Mouse (Mus musculus) liver, embryonic 15.5 days (tissue): ENCODE results near the gene Nfs1. TPM values are rescaled to one million over a fixed set of nuclear protein-coding genes. Genes with fewer than 3 reads are reported as not detected.

Experiments used
- ATAC-seq: fragments of 200-750 bp; cut with Nextera tagmentation; 2 replicates; pipeline ENCODE4 v1.8.0; 2017; ENCODE audit warnings: moderate number of reproducible peaks, mild to moderate bottlenecking, moderate library complexity; ENCODE audit not compliant: insufficient read depth
- H3K27ac ChIP-seq: fragments of 300-500 bp; sonication (generic); replicated peaks from 2 replicates; pipeline ENCODE4 v1.5.1; 2015; ENCODE audit warnings: mild to moderate bottlenecking, inconsistent platforms
- H3K27me3 ChIP-seq: fragments of 300-500 bp; sonication (generic); 2 replicates; pipeline ENCODE4 v1.6.1; 2015; ENCODE audit warnings: mild to moderate bottlenecking, inconsistent platforms
- H3K36me3 ChIP-seq: fragments of 300-500 bp; sonication (generic); replicated peaks from 2 replicates; pipeline ENCODE4 v1.6.1; 2015; ENCODE audit warnings: moderate library complexity, mild to moderate bottlenecking, inconsistent platforms
- H3K4me1 ChIP-seq: fragments of 300-500 bp; sonication (generic); replicated peaks from 2 replicates; pipeline ENCODE4 v1.6.1; 2015; ENCODE audit warnings: inconsistent platforms
- H3K4me2 ChIP-seq: fragments of 300-500 bp; sonication (generic); 2 replicates; pipeline ENCODE4 v1.6.1; 2015; ENCODE audit warnings: moderate library complexity, mild to moderate bottlenecking, inconsistent platforms
- H3K4me3 ChIP-seq: fragments of 300-500 bp; sonication (generic); replicated peaks from 2 replicates; pipeline ENCODE4 v1.5.1; 2015; ENCODE audit warnings: mild to moderate bottlenecking, inconsistent platforms
- H3K9ac ChIP-seq: fragments of 300-500 bp; sonication (generic); 2 replicates; pipeline ENCODE4 v1.6.1; 2015; ENCODE audit warnings: moderate library complexity, mild to moderate bottlenecking, inconsistent platforms
- H3K9me3 ChIP-seq: fragments of 300-500 bp; sonication (generic); replicated peaks from 2 replicates; pipeline ENCODE4 v1.6.1; 2016; ENCODE audit warnings: inconsistent platforms
- WGBS: fragments of 180-500 bp; shearing (Covaris S2); methylation state at CpG from one replicate; pipeline ENCODE4 v1.1.7; 2015; ENCODE audit warnings: mixed read lengths; ENCODE audit not compliant: insufficient replicate concordance; 5-methylcytosine and 5-hydroxymethylcytosine counted together
- polyA plus RNA-seq: library from polyadenylated mRNA; unstranded; fragments of >200 nt; fragmentation: Nextera tagmentation; extraction: Ambion mirVana; gene quantifications from 2 replicates; pipeline ENCODE4 v1.2.1, GENCODE M21; 2015

Nfs1 gene
- polyA plus RNA-seq, 1 experiment from 2014 or later, result 50.7 TPM

DNA sequence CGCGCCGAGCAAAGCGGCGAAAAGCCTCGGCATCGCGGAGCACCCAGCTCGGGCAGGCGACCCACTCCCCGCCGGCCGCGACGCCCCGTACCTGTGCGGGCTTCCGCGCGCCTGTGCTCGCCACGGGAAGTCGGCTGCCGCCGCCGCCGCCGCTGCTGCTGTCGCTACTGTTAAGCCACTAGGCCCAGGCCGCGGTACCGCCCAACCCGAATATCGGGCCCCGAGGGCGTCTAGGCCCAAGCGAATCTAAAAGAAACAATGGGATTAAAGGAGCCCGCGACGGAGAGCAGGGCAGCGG is 35.8 kb upstream of the Nfs1 start:
- peak overlapping the region; percentile 98 for H3K4me3 ChIP-seq
- peaks cover 36% of the 10 kb centered on the region for H3K36me3 ChIP-seq
- no peaks in the 10 kb centered on the region for H3K9me3 ChIP-seq
- peak overlapping the region; percentile 100 for H3K9ac ChIP-seq
- 0% methylated on average over 33 of the region's 41 CpGs for WGBS
- peak; percentile 49 for ATAC-seq
- H3K27me3 ChIP-seq, result no peaks in the 10 kb centered on the region
- peak overlapping the region; percentile 98 for H3K27ac ChIP-seq
- H3K4me1 ChIP-seq, result peaks cover 33% of the 10 kb centered on the region
- peak overlapping the region; percentile 84 for H3K4me2 ChIP-seq

GRCm38 (mm10) chr2:156179046-156179795 is 35.2 kb upstream of the Nfs1 start:
- peak overlapping the region; percentile 98 for H3K4me3 ChIP-seq

GRCm38 (mm10) chr2:156177651-156178050 is 33.7 kb upstream of the Nfs1 start:
- Histone ChIP-seq H3K27me3 (no peaks in the 10 kb centered on the region), H3K9me3 (no peaks in the 10 kb centered on the region), H3K4me3 (peak overlapping the region; percentile 98), H3K9ac (0 out of 2 replicates have a peak overlapping the region, but pooled peaks have one; percentile 15), H3K4me1 (peaks cover 33% of the 10 kb centered on the region), H3K36me3 (peaks cover 55% of the 10 kb centered on the region), H3K27ac (no peak overlapping the region), H3K4me2 (peak overlapping the region; percentile 84)
- no peak for ATAC-seq
- 66% methylated on average over 7 of the region's 7 CpGs for WGBS

More at GRCm38 (mm10) chr2:156179046-156179795, 35.2 kb upstream of the Nfs1 start:
- under 1% methylated on average over 47 of the region's 47 CpGs for WGBS
- peaks cover 33% of the 10 kb centered on the region for H3K4me1 ChIP-seq
- peak overlapping the region; percentile 98 for H3K27ac ChIP-seq
- H3K9ac ChIP-seq, result peak overlapping the region; percentile 100
- peak; percentile 35 for ATAC-seq
- H3K9me3 ChIP-seq, result no peaks in the 10 kb centered on the region
- H3K36me3 ChIP-seq, result peaks cover 41% of the 10 kb centered on the region
- peak overlapping the region; percentile 84 for H3K4me2 ChIP-seq
- H3K27me3 ChIP-seq, result no peaks in the 10 kb centered on the region

- no peak for ATAC-seq
- Histone ChIP-seq H3K9ac (no peak overlapping the region), H3K4me3 (no peak overlapping the region; the same call in 1 of the 2 replicates), H3K36me3 (peaks cover 60% of the 10 kb centered on the region), H3K4me2 (peak overlapping the region; percentile 14; the same call in 1 of the 2 replicates), H3K27ac (no peak overlapping the region), H3K4me1 (peaks cover 29% of the 10 kb centered on the region), H3K27me3 (no peaks in the 10 kb centered on the region), H3K9me3 (no peaks in the 10 kb centered on the region)
- 76% methylated on average over 6 of the region's 6 CpGs for WGBS
These were observed 33.1 kb upstream of the Nfs1 start for GRCm38 (mm10) chr2:156177079-156177478.

- H3K4me2 ChIP-seq, result no peak overlapping the region
- no peak overlapping the region for H3K27ac ChIP-seq
- H3K4me3 ChIP-seq, result no peak overlapping the region
- no peaks in the 10 kb centered on the region for H3K4me1 ChIP-seq
- no peaks in the 10 kb centered on the region for H3K27me3 ChIP-seq
- WGBS, result 92% methylated on average over 5 of the region's 5 CpGs
- no peak for ATAC-seq
- peaks cover 96% of the 10 kb centered on the region for H3K36me3 ChIP-seq
- H3K9me3 ChIP-seq, result no peaks in the 10 kb centered on the region
- no peak overlapping the region for H3K9ac ChIP-seq
These were observed 22.6 kb upstream of the Nfs1 start for GRCm38 (mm10) chr2:156166557-156166956.

DNA sequence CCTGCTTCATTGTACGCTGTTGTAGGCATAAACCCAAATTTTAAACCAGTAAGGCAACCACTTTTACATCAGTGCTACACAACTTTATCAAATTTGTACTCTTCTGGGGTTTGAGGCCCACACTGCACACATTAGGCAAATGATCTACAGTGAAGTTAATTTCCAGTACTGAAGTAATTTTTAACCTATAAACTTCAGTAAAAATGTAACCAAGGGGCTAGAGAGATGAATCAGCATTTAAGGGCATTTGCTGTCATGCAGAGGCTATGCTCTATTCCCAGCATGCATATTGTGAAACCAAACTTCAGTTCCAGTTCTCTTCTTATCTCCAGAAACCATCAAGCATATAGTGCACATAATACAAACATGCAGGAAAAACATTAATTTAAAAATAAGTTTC is 21.5 kb upstream of the Nfs1 start:
- H3K27me3 ChIP-seq, result no peaks in the 10 kb centered on the region
- H3K4me1 ChIP-seq, result no peaks in the 10 kb centered on the region
- WGBS, result 97% methylated on average over 1 of the region's 1 CpGs
- no peak overlapping the region for H3K4me2 ChIP-seq
- no peak overlapping the region for H3K4me3 ChIP-seq
- no peak for ATAC-seq
- peaks cover 91% of the 10 kb centered on the region for H3K36me3 ChIP-seq
- no peak overlapping the region for H3K27ac ChIP-seq
- H3K9ac ChIP-seq, result no peak overlapping the region
- H3K9me3 ChIP-seq, result no peaks in the 10 kb centered on the region

GRCm38 (mm10) chr2:156151538-156151937 is 7.6 kb upstream of the Nfs1 start:
- Histone ChIP-seq H3K36me3 (peaks cover 88% of the 10 kb centered on the region), H3K4me1 (peaks cover 5% of the 10 kb centered on the region; the same call in 1 of the 2 replicates), H3K27ac (no peak overlapping the region), H3K4me2 (no peak overlapping the region), H3K9ac (no peak overlapping the region), H3K4me3 (no peak overlapping the region), H3K9me3 (no peaks in the 10 kb centered on the region), H3K27me3 (no peaks in the 10 kb centered on the region)
- ATAC-seq, result no peak

DNA sequence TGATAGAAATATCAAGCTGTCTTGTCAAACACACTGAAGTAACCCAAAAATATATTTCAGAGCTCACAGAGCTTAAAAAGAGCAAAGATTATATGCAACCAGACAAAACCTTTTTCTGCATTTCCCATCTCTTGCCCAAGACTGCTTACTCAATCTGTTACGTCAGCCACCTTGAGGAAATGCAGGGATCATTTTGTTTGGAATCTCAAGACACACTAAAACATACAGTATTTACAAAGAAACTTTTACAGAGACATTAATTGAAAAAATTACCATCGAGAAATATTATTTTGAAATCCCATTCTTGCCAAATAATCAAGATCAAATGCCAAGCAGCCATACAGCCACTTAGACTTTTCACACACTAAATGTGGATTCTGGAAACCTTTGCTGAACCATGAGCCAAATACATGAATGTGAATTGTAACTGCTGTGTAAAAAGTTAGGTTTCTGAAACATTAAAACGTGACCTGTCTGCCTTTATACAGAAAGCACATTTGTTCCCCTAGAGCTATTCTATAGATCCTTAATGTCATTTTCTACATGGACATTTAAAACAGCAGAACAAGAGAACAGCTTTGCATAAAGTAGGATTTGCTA is 3.4 kb upstream of the Nfs1 start:
- H3K27ac ChIP-seq, result no peak overlapping the region
- no peak overlapping the region for H3K9ac ChIP-seq
- no peaks in the 10 kb centered on the region for H3K27me3 ChIP-seq
- ATAC-seq, result no peak
- H3K4me1 ChIP-seq, result peaks cover 29% of the 10 kb centered on the region
- 80% methylated on average over 3 of the region's 3 CpGs for WGBS
- H3K36me3 ChIP-seq, result peaks cover 58% of the 10 kb centered on the region
- no peak overlapping the region for H3K4me2 ChIP-seq
- H3K4me3 ChIP-seq, result no peak overlapping the region
- no peaks in the 10 kb centered on the region for H3K9me3 ChIP-seq

- 57% methylated on average over 5 of the region's 5 CpGs for WGBS
- ATAC-seq, result no peak
- no peaks in the 10 kb centered on the region for H3K27me3 ChIP-seq
- no peaks in the 10 kb centered on the region for H3K9me3 ChIP-seq
- H3K4me1 ChIP-seq, result peaks cover 29% of the 10 kb centered on the region
- H3K4me3 ChIP-seq, result no peak overlapping the region
- H3K9ac ChIP-seq, result no peak overlapping the region
- no peak overlapping the region for H3K4me2 ChIP-seq
- no peak overlapping the region for H3K27ac ChIP-seq
- H3K36me3 ChIP-seq, result peaks cover 57% of the 10 kb centered on the region
These were observed 2.4 kb upstream of the Nfs1 start for GRCm38 (mm10) chr2:156146272-156146989.

DNA sequence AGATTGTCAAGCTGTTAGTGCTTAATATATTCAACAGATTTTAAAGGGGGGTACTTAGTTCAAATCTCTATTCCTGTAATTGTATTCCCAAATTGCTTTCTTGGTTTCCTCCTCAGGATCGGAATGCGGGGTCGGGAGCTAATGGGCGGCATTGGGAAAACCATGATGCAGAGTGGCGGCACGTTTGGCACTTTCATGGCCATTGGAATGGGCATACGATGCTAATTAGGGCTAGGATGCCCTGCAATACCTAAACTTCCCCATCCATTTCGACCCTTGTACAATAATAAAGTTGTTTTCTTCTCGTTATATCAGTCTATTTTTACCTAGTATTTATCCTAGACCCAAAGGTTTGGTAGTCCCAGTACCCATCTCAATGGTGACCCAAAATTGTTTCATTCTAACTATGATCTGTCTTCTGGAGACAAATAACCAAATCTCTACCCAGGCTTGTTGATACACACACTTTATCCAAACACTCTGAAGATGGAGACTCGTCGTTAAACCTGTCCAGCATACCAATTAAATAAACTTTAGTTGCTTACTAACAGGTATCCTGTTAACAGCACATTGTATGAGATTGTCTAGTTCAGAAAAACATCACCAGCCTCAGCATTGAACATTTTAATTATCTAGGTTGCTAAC is 1.6 kb upstream of the Nfs1 start:
- peaks cover 27% of the 10 kb centered on the region for H3K4me1 ChIP-seq
- no peak overlapping the region for H3K9ac ChIP-seq
- no peaks in the 10 kb centered on the region for H3K27me3 ChIP-seq
- peak overlapping the region; percentile 95 for H3K4me3 ChIP-seq
- H3K4me2 ChIP-seq, result peak overlapping the region; percentile 97
- peaks cover 56% of the 10 kb centered on the region for H3K36me3 ChIP-seq
- H3K27ac ChIP-seq, result peak overlapping the region; percentile 25; the same call in 1 of the 2 replicates
- H3K9me3 ChIP-seq, result no peaks in the 10 kb centered on the region
- ATAC-seq, result no peak
- 56% methylated on average over 11 of the region's 11 CpGs for WGBS

DNA sequence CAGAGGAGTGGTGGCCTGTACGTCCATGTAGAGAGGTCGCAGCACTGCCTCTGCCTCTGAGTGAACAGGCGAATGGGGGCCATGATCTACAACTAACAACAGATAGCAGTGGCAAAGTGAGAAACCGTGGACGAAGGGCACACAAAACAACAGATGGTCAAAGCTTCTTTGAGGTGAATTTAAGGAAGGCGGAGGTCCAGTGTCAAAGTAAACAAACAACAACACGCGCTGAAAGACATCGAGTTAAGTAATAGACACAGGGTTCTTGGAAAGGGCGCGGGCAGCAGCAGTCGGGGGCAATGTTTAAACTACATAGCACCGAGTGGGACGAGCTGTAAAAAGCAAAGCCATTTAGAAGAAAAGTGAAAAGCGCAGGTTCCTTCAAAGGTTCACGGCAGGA is 619 bp downstream of the Nfs1 start:
- ATAC-seq, result peak; percentile 9
- Histone ChIP-seq H3K4me1 (peaks cover 27% of the 10 kb centered on the region), H3K4me2 (peak overlapping the region; percentile 97), H3K27me3 (no peaks in the 10 kb centered on the region), H3K4me3 (peak overlapping the region; percentile 95), H3K9ac (peak overlapping the region; percentile 92), H3K36me3 (peaks cover 56% of the 10 kb centered on the region), H3K9me3 (no peaks in the 10 kb centered on the region), H3K27ac (peak overlapping the region; percentile 92)
- WGBS, result 2% methylated on average over 16 of the region's 16 CpGs
